Mouse (Mus musculus): ENCODE results near the gene Tnf.

- TF ChIP-seq CTCF (IDR thresholded peaks at IDR 0.05) (no peak), EP300 (IDR thresholded peaks at IDR 0.05) (no peak)
Observed at GRCm38 (mm10) chr17:35250348-35251120, 48.7 kb upstream of the Tnf start.

Measured in lung, postnatal 0 days (tissue).